Mouse (Mus musculus) brain, embryonic 14.5 days (tissue): ENCODE results near the gene Abhd16b.

Experiments
- CTCF ChIP-seq: fragments of 200-500 bp; IDR thresholded peaks from 2 replicates; pipeline ENCODE4 v1.5.1; 2012; ENCODE audit warnings: inconsistent platforms, mild to moderate bottlenecking, moderate library complexity, borderline replicate concordance; ENCODE audit not compliant: insufficient read depth, insufficient read length; ENCODE audit errors: extremely low read depth
- POLR2A ChIP-seq: fragments of 200-500 bp; IDR thresholded peaks from 2 replicates; pipeline ENCODE4 v1.6.1; 2012; ENCODE audit warnings: mild to moderate bottlenecking, inconsistent platforms, borderline replicate concordance; ENCODE audit not compliant: poor library complexity, insufficient read depth, insufficient read length, severe bottlenecking; ENCODE audit errors: extremely low read depth

DNA sequence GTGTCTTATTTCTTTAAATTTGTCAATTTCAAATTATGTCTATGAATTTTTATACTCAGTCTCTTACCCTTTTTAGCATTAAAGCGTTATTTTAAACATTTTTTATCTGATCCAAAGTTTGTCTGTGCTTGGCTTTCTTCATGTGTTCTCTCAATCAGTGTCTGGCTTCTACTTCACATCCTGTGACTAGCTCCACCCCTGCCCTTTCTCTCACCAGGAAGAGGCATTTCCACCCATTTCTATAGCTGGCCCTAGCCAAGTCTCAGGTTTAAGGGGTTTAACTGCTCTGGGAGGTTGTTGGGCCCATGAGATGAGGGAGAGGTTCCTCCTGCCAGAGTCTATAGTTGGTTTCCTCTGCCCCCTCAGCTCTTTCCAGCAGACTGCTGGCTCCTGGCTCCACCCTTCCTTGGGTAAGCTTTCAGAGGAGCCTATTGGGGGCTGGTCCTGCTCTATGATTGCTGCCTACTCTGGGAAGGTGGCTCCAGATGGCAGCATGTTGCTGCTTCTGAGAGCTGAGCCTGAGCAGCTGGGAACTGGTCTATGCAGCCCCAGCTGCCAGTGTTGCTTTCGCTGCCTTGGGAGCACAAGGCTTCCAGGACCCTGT lies 44.5 kb downstream of the Abhd16b start:
- TF ChIP-seq POLR2A (no peak), CTCF (no peak)
